Mouse (Mus musculus) stomach, postnatal 0 days (tissue): ENCODE results near the gene Rpl28. TPM values are rescaled to one million over a fixed set of nuclear protein-coding genes. Genes with fewer than 3 reads are reported as not detected.

Experiments used
- ATAC-seq: fragments of 200-750 bp; cut with Nextera tagmentation; 2 replicates; pipeline ENCODE4 v1.8.0; 2017; ENCODE audit not compliant: low FRiP score, low TSS enrichment
- DNase-seq: peaks from one replicate; pipeline ENCODE4 v3.0.0-alpha.2; 2016; ENCODE audit warnings: low spot score
- H3K27ac ChIP-seq: fragments of 300-500 bp; sonication (generic); replicated peaks from 2 replicates; pipeline ENCODE4 v1.5.1; 2014; ENCODE audit warnings: mild to moderate bottlenecking, control low read depth
- H3K27me3 ChIP-seq: fragments of 300-500 bp; sonication (generic); 2 replicates; pipeline ENCODE4 v1.6.1; 2014; ENCODE audit warnings: low read length; ENCODE audit not compliant: control insufficient read depth, insufficient read depth
- H3K36me3 ChIP-seq: fragments of 300-500 bp; sonication (generic); 2 replicates; pipeline ENCODE4 v1.6.1; 2014; ENCODE audit warnings: low read length, mixed read lengths; ENCODE audit not compliant: control insufficient read depth, insufficient read depth
- H3K4me1 ChIP-seq: fragments of 300-500 bp; sonication (generic); replicated peaks from 2 replicates; pipeline ENCODE4 v1.6.1; 2014; ENCODE audit warnings: antibody characterized with exemption; ENCODE audit not compliant: control insufficient read depth, insufficient read depth
- H3K4me2 ChIP-seq: fragments of 300-500 bp; sonication (generic); replicated peaks from 2 replicates; pipeline ENCODE4 v1.6.1; 2014; ENCODE audit warnings: low read depth, mild to moderate bottlenecking, control low read depth, moderate library complexity
- H3K4me3 ChIP-seq: fragments of 300-500 bp; sonication (generic); 2 replicates; pipeline ENCODE4 v1.5.1; 2014; ENCODE audit warnings: low read depth, low read length, control low read depth
- H3K9ac ChIP-seq: fragments of 300-500 bp; sonication (generic); 2 replicates; pipeline ENCODE4 v1.6.1; 2014; ENCODE audit warnings: mild to moderate bottlenecking, low read length, control low read depth, mixed read lengths
- H3K9me3 ChIP-seq: fragments of 300-500 bp; sonication (generic); 2 replicates; pipeline ENCODE4 v1.6.1; 2016; ENCODE audit warnings: low read length; ENCODE audit not compliant: control insufficient read depth
- CTCF ChIP-seq: IDR thresholded peaks from 2 replicates; pipeline ENCODE4 v1.5.1; 2016; ENCODE audit warnings: antibody characterized with exemption, low read depth, mild to moderate bottlenecking, moderate library complexity
- EP300 ChIP-seq: optimal IDR thresholded peaks from 2 replicates; pipeline ENCODE3; 2016; ENCODE audit warnings: antibody characterized with exemption
- WGBS: fragments of 180-500 bp; shearing (Covaris S2); extraction: QIAGEN DNeasy Blood & Tissue Kit; methylation state at CpG from one replicate; pipeline ENCODE4 v1.1.7; 2014; 5-methylcytosine and 5-hydroxymethylcytosine counted together
- polyA plus RNA-seq: library from polyadenylated mRNA; unstranded; fragments of >200 nt; fragmentation: Nextera tagmentation; extraction: Ambion mirVana; gene quantifications from 2 replicates; pipeline ENCODE4 v1.2.1, GENCODE M21; 2015

The Rpl28 gene
- polyA plus RNA-seq, 1 experiment from 2014 or later = 359 TPM

GRCm38 (mm10) chr7:4779921-4780320, 12.8 kb upstream of the Rpl28 start:
- no peak overlapping the region for H3K4me3 ChIP-seq
- no peak overlapping the region for H3K4me2 ChIP-seq
- WGBS = 28% methylated on average over 5 of the region's 5 CpGs
- H3K4me1 ChIP-seq = 0 out of 2 replicates have a peak, but pooled peaks cover 3% of the 10 kb centered on the region
- H3K27ac ChIP-seq = no peak overlapping the region
- no peak for DNase-seq
- no peak for TF ChIP-seq EP300
- TF ChIP-seq CTCF = no peak
- no peaks in the 10 kb centered on the region for H3K27me3 ChIP-seq
- H3K36me3 ChIP-seq = no peaks in the 10 kb centered on the region
- no peaks in the 10 kb centered on the region for H3K9me3 ChIP-seq
- no peak for ATAC-seq
- no peak overlapping the region for H3K9ac ChIP-seq

GRCm38 (mm10) chr7:4782130-4782529, 10.5 kb upstream of the Rpl28 start:
- Histone ChIP-seq H3K4me2 (no peak overlapping the region), H3K27ac (no peak overlapping the region), H3K27me3 (no peaks in the 10 kb centered on the region), H3K9ac (no peak overlapping the region), H3K9me3 (no peaks in the 10 kb centered on the region), H3K4me3 (no peak overlapping the region), H3K36me3 (no peaks in the 10 kb centered on the region), H3K4me1 (0 out of 2 replicates have a peak, but pooled peaks cover under 1% of the 10 kb centered on the region)
- DNase-seq (no peak), ATAC-seq (no peak)
- TF ChIP-seq CTCF = no peak
- TF ChIP-seq EP300 = no peak
- 40% methylated on average over 3 of the region's 3 CpGs for WGBS

GRCm38 (mm10) chr7:4782759-4783158, 9.9 kb upstream of the Rpl28 start, which contains the start of the genes Il11 and Tmem190:
Gene Il11 (minus strand): TSS chr7:4782859.
Gene Tmem190 (plus strand): TSS chr7:4782937.
- H3K4me2 ChIP-seq = no peak within 1 kb of the TSS
- H3K4me3 ChIP-seq = no peak within 1 kb of the TSS
- H3K9ac ChIP-seq = no peak within 1 kb of the TSS
- no peaks in the 10 kb centered on the region for H3K27me3 ChIP-seq
- no peak within 1 kb of the TSS for H3K27ac ChIP-seq
- no peaks in the 10 kb centered on the region for H3K9me3 ChIP-seq
- 71% methylated on average over 2 of the region's 2 CpGs for WGBS
- ATAC-seq (no peak), DNase-seq (no peak)
- TF ChIP-seq EP300 (no peak), CTCF (no peak)
- no peaks in the 10 kb centered on the region for H3K36me3 ChIP-seq
- H3K4me1 ChIP-seq = no peaks in the 10 kb centered on the region

DNA sequence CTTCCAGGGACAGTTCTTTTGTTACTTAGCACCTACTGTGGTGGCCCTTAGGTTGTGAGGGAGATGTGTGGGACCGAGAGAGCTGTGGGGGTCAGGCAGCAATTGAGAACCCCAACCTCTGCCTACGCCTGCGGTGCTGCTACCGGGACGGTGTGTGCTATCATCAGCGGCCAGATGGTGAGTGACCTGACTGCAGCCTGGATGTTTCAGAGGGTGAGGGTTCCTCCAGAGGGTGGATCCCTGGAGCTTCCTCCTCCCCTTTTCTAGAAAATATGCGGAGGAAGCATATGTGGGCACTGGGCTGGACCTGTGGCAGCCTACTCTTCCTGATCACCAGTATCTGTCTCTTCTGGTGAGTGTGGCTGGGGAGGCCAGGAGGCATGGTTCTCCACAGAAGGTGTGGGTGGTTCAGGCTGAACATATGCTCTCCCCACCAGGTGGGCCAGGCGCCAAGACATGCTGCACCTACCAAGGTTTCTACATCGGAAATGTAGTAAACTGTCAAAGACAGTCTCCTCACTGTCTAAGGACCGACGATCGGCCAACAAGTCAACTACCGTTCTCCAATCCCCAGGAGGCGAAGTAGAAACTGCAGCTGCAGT, 8.9 kb upstream of the Rpl28 start:
- WGBS = 81% methylated on average over 14 of the region's 14 CpGs
- H3K27me3 ChIP-seq = no peaks in the 10 kb centered on the region
- no peak overlapping the region for H3K4me2 ChIP-seq
- H3K4me1 ChIP-seq = no peaks in the 10 kb centered on the region; the same call in 1 of the 2 replicates
- H3K9ac ChIP-seq = no peak overlapping the region
- DNase-seq (no peak), ATAC-seq (no peak)
- no peaks in the 10 kb centered on the region for H3K9me3 ChIP-seq
- TF ChIP-seq EP300 = no peak
- H3K36me3 ChIP-seq = no peaks in the 10 kb centered on the region
- no peak overlapping the region for H3K27ac ChIP-seq
- H3K4me3 ChIP-seq = no peak overlapping the region

DNA sequence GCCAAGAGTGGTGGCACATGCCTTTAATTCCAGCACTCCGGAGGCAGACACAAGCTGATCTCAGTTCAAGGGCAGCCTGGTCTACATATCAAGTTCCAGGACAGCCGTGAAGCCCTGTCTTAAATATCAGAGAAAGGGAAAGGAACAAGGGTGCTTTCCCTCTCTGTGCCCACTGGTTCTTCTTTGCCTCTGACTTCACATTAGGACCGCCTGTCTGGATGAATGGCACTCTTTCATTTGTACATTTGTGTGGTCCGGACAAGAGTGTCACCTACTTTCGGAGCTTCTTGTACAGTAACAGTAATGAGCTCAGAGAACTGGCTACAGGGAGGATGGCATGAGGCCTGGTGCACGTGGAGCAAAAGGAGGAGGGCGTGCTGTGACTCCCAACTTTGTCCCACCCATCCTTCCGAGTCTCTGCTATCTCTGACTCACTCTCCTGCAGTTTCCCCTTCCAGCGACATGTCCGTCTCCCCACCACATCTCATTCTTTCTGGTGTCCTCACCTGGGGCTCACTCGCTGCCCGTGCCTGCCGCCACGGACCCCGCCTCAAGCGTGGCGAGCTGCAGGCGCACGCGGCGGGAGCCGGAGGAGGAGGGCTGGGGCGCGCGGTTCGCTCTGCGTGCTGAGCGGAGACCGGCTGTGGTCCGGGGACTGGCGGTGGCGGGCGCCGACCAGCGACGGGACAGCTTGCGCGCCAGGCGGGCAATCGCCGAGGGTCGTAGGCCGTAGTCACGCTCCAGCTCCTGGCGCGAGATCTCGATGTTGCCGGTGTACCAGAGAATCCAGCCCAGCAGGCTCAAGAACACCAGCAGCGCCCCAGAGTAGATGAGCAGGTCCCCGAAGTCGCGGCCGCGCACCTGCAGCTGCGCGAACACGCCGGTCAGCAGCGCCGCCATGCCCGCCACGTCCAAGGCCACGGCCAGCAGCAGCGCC, 3.9 kb upstream of the Rpl28 start:
- peak overlapping the region; percentile 92 for H3K27ac ChIP-seq
- H3K4me3 ChIP-seq = peak overlapping the region; percentile 59
- ATAC-seq (peak; percentile 45), DNase-seq (peak; percentile 76)
- TF ChIP-seq EP300 = no peak
- peak; percentile 59; the same call in 1 of the 2 replicates for TF ChIP-seq CTCF
- H3K9me3 ChIP-seq = no peaks in the 10 kb centered on the region
- no peaks in the 10 kb centered on the region for H3K36me3 ChIP-seq
- H3K27me3 ChIP-seq = no peaks in the 10 kb centered on the region
- H3K4me2 ChIP-seq = peak overlapping the region; percentile 86
- 2% methylated on average over 62 of the region's 64 CpGs for WGBS
- peak overlapping the region; percentile 86 for H3K9ac ChIP-seq
- H3K4me1 ChIP-seq = peaks cover 4% of the 10 kb centered on the region; the same call in 1 of the 2 replicates
